Mouse (Mus musculus) neural tube, embryonic 12.5 days (tissue): ENCODE results near the gene Sema3g. TPM values are rescaled to one million over a fixed set of nuclear protein-coding genes. Genes with fewer than 3 reads are reported as not detected.

Source experiments
- ATAC-seq: fragments of 200-750 bp; cut with Nextera tagmentation; 2 replicates; pipeline ENCODE4 v1.8.0; 2017; ENCODE audit warnings: low read depth, mild to moderate bottlenecking, moderate TSS enrichment, moderate library complexity; ENCODE audit not compliant: low FRiP score
- H3K27ac ChIP-seq: fragments of 300-500 bp; sonication (generic); 2 replicates; pipeline ENCODE4 v1.5.1; 2016
- H3K27me3 ChIP-seq: fragments of 300-500 bp; sonication (generic); replicated peaks from 2 replicates; pipeline ENCODE4 v1.6.1; 2016; ENCODE audit warnings: mild to moderate bottlenecking
- H3K36me3 ChIP-seq: fragments of 300-500 bp; sonication (generic); 2 replicates; pipeline ENCODE4 v1.6.1; 2016; ENCODE audit warnings: mild to moderate bottlenecking
- H3K4me1 ChIP-seq: fragments of 300-500 bp; sonication (generic); 2 replicates; pipeline ENCODE4 v1.6.1; 2016
- H3K4me2 ChIP-seq: fragments of 300-500 bp; sonication (generic); replicated peaks from 2 replicates; pipeline ENCODE4 v1.6.1; 2016; ENCODE audit warnings: mild to moderate bottlenecking
- H3K4me3 ChIP-seq: fragments of 300-500 bp; sonication (generic); 2 replicates; pipeline ENCODE4 v1.5.1; 2016
- H3K9ac ChIP-seq: fragments of 300-500 bp; sonication (generic); 2 replicates; pipeline ENCODE4 v1.6.1; 2016; ENCODE audit warnings: mild to moderate bottlenecking
- H3K9me3 ChIP-seq: fragments of 300-500 bp; sonication (generic); 2 replicates; pipeline ENCODE4 v1.6.1; 2016; ENCODE audit warnings: mild to moderate bottlenecking
- WGBS: fragments of 180-500 bp; shearing (Covaris S2); methylation state at CpG from one replicate; pipeline ENCODE4 v1.1.7; 2016; 5-methylcytosine and 5-hydroxymethylcytosine counted together
- polyA plus RNA-seq: library from polyadenylated mRNA; unstranded; fragments of >200 nt; fragmentation: Nextera tagmentation; extraction: Ambion mirVana; gene quantifications from 2 replicates; pipeline ENCODE4 v1.2.1, GENCODE M21; 2016

Gene Sema3g
- polyA plus RNA-seq, 1 experiment from 2014 or later: 1.9 TPM

- Histone ChIP-seq H3K27ac (no peak overlapping the region), H3K36me3 (no peaks in the 10 kb centered on the region), H3K4me1 (peaks cover 4% of the 10 kb centered on the region), H3K9ac (no peak overlapping the region), H3K4me2 (no peak overlapping the region), H3K4me3 (no peak overlapping the region), H3K27me3 (no peaks in the 10 kb centered on the region), H3K9me3 (no peaks in the 10 kb centered on the region)
- no peak for ATAC-seq
- 86% methylated on average over 3 of the region's 3 CpGs for WGBS
Measured at GRCm38 (mm10) chr14:31212499-31212898, 5.2 kb upstream of the Sema3g start.

GRCm38 (mm10) chr14:31213868-31214267 lies 3.8 kb upstream of the Sema3g start:
- peaks cover 10% of the 10 kb centered on the region for H3K4me1 ChIP-seq
- no peak overlapping the region for H3K27ac ChIP-seq
- no peak overlapping the region for H3K4me2 ChIP-seq
- no peaks in the 10 kb centered on the region for H3K27me3 ChIP-seq
- WGBS: 71% methylated on average over 8 of the region's 8 CpGs
- H3K9ac ChIP-seq: no peak overlapping the region
- ATAC-seq: no peak
- H3K36me3 ChIP-seq: no peaks in the 10 kb centered on the region
- H3K4me3 ChIP-seq: no peak overlapping the region
- H3K9me3 ChIP-seq: no peaks in the 10 kb centered on the region

- WGBS: 76% methylated on average over 3 of the region's 3 CpGs
- H3K4me3 ChIP-seq: no peak overlapping the region
Measured at GRCm38 (mm10) chr14:31214684-31215083, 3.0 kb upstream of the Sema3g start.

GRCm38 (mm10) chr14:31215157-31216002 lies 2.3 kb upstream of the Sema3g start:
- H3K36me3 ChIP-seq: no peaks in the 10 kb centered on the region
- peak overlapping the region; percentile 22; the same call in 1 of the 2 replicates for H3K4me2 ChIP-seq
- peaks cover 10% of the 10 kb centered on the region for H3K4me1 ChIP-seq
- ATAC-seq: peak; percentile 80
- H3K9ac ChIP-seq: no peak overlapping the region
- H3K27ac ChIP-seq: no peak overlapping the region
- no peaks in the 10 kb centered on the region for H3K9me3 ChIP-seq
- H3K27me3 ChIP-seq: no peaks in the 10 kb centered on the region
- WGBS: 38% methylated on average over 15 of the region's 15 CpGs
- no peak overlapping the region for H3K4me3 ChIP-seq

More at GRCm38 (mm10) chr14:31214684-31215083, 3.0 kb upstream of the Sema3g start:
- no peak overlapping the region for H3K4me2 ChIP-seq
- H3K27ac ChIP-seq: no peak overlapping the region
- no peaks in the 10 kb centered on the region for H3K36me3 ChIP-seq
- no peaks in the 10 kb centered on the region for H3K27me3 ChIP-seq
- H3K4me1 ChIP-seq: peaks cover 10% of the 10 kb centered on the region
- H3K9me3 ChIP-seq: no peaks in the 10 kb centered on the region
- ATAC-seq: no peak
- H3K9ac ChIP-seq: no peak overlapping the region

- Histone ChIP-seq H3K4me1 (peaks cover 17% of the 10 kb centered on the region), H3K9me3 (no peaks in the 10 kb centered on the region), H3K4me3 (no peak within 1 kb of the TSS; the same call in 1 of the 2 replicates), H3K36me3 (no peaks in the 10 kb centered on the region), H3K9ac (no peak within 1 kb of the TSS), H3K27ac (no peak within 1 kb of the TSS), H3K27me3 (no peaks in the 10 kb centered on the region), H3K4me2 (peak within 1 kb of the TSS; percentile 38)
- no peak for ATAC-seq
- WGBS: 63% methylated on average over 2 of the region's 2 CpGs
Measured at GRCm38 (mm10) chr14:31216846-31217245, 814 bp upstream of the Sema3g start, which contains the start of gene Nisch. Gene Nisch, minus strand, starts transcription at chr14:31216946.

- no peak for ATAC-seq
- WGBS: 78% methylated on average over 4 of the region's 4 CpGs
- Histone ChIP-seq H3K4me2 (no peak overlapping the region), H3K4me3 (no peak overlapping the region), H3K27ac (no peak overlapping the region), H3K4me1 (peaks cover 3% of the 10 kb centered on the region; the same call in 1 of the 2 replicates), H3K9ac (no peak overlapping the region), H3K27me3 (no peaks in the 10 kb centered on the region), H3K36me3 (no peaks in the 10 kb centered on the region), H3K9me3 (no peaks in the 10 kb centered on the region)
Measured at GRCm38 (mm10) chr14:31226978-31227377, 9.3 kb downstream of the Sema3g start.

- 65% methylated on average over 6 of the region's 6 CpGs for WGBS
- ATAC-seq: no peak
- no peak overlapping the region for H3K9ac ChIP-seq
- no peak overlapping the region for H3K4me2 ChIP-seq
- no peak overlapping the region for H3K27ac ChIP-seq
- no peaks in the 10 kb centered on the region for H3K36me3 ChIP-seq
- H3K4me1 ChIP-seq: peaks cover 3% of the 10 kb centered on the region; the same call in 1 of the 2 replicates
- no peaks in the 10 kb centered on the region for H3K9me3 ChIP-seq
- H3K4me3 ChIP-seq: no peak overlapping the region
- H3K27me3 ChIP-seq: no peaks in the 10 kb centered on the region
Measured at GRCm38 (mm10) chr14:31228234-31228633, 10.6 kb downstream of the Sema3g start.

GRCm38 (mm10) chr14:31230442-31230841 lies 12.8 kb downstream of the Sema3g start:
- no peaks in the 10 kb centered on the region for H3K9me3 ChIP-seq
- no peaks in the 10 kb centered on the region for H3K36me3 ChIP-seq
- H3K4me2 ChIP-seq: no peak overlapping the region
- no peak overlapping the region for H3K9ac ChIP-seq
- no peaks in the 10 kb centered on the region for H3K27me3 ChIP-seq
- no peak overlapping the region for H3K4me3 ChIP-seq
- 72% methylated on average over 8 of the region's 8 CpGs for WGBS
- ATAC-seq: no peak
- H3K4me1 ChIP-seq: peaks cover 3% of the 10 kb centered on the region
- H3K27ac ChIP-seq: no peak overlapping the region

GRCm38 (mm10) chr14:31232404-31233069 lies 14.9 kb downstream of the Sema3g start:
- no peaks in the 10 kb centered on the region for H3K27me3 ChIP-seq
- ATAC-seq: no peak
- H3K9me3 ChIP-seq: no peaks in the 10 kb centered on the region
- no peak overlapping the region for H3K9ac ChIP-seq
- H3K27ac ChIP-seq: no peak overlapping the region
- no peaks in the 10 kb centered on the region for H3K36me3 ChIP-seq
- no peak overlapping the region for H3K4me3 ChIP-seq
- H3K4me1 ChIP-seq: peaks cover 3% of the 10 kb centered on the region
- no peak overlapping the region for H3K4me2 ChIP-seq
- 85% methylated on average over 13 of the region's 13 CpGs for WGBS

- H3K4me3 ChIP-seq: no peak overlapping the region
- WGBS: 85% methylated on average over 14 of the region's 14 CpGs
- H3K4me1 ChIP-seq: peaks cover 3% of the 10 kb centered on the region; the same call in 1 of the 2 replicates
- no peaks in the 10 kb centered on the region for H3K27me3 ChIP-seq
- no peak overlapping the region for H3K4me2 ChIP-seq
- no peak overlapping the region for H3K27ac ChIP-seq
- H3K9ac ChIP-seq: no peak overlapping the region
- no peaks in the 10 kb centered on the region for H3K9me3 ChIP-seq
- ATAC-seq: 0 out of 2 replicates have a peak, but pooled peaks have one; percentile 7
- H3K36me3 ChIP-seq: no peaks in the 10 kb centered on the region; the same call in 1 of the 2 replicates
Measured at GRCm38 (mm10) chr14:31233070-31233995, 15.7 kb downstream of the Sema3g start.

GRCm38 (mm10) chr14:31233996-31234591 lies 16.4 kb downstream of the Sema3g start:
- Histone ChIP-seq H3K4me3 (no peak overlapping the region), H3K27me3 (no peaks in the 10 kb centered on the region), H3K9ac (no peak overlapping the region), H3K9me3 (no peaks in the 10 kb centered on the region), H3K4me1 (peaks cover 3% of the 10 kb centered on the region; the same call in 1 of the 2 replicates), H3K27ac (no peak overlapping the region), H3K4me2 (0 out of 2 replicates have a peak overlapping the region, but pooled peaks have one; percentile 14), H3K36me3 (no peaks in the 10 kb centered on the region; the same call in 1 of the 2 replicates)
- ATAC-seq: peak; percentile 41; the same call in 1 of the 2 replicates
- 21% methylated on average over 11 of the region's 11 CpGs for WGBS
